In genomic region chr17:64398114-64398692, GRCm38 (mm10) we compare ENCODE assay signal across 14 mouse cellular contexts.
DNase-seq lines count a peak whose midpoint lies in the region; ATAC-seq lines count a peak whose summit lies in the region.
"Had no signal": no experiment of that assay in that cellular context is flagged by ENCODE, and none has a peak within 500 bp of the region (broad histone marks: within the 10 kb centered on the region; RNA-seq: fewer than 3 reads in every experiment).

No protein-coding gene starts in this region.

- peak overlapping the region; percentile 54 for H3K4me2 ChIP-seq in kidney, embryonic 15.5 days
- H3K4me2 ChIP-seq in stomach, embryonic 16.5 days (ENCODE audit: low read depth, low read length) = peak overlapping the region; percentile 41; the same call in 1 of the 2 replicates
- H3K4me2 ChIP-seq in hindbrain, embryonic 16.5 days (ENCODE audit: low read length) = no peak overlapping the region
- H3K4me2 ChIP-seq in liver, embryonic 12.5 days = no peak overlapping the region

- ATAC-seq in kidney, embryonic 15.5 days (replicated peaks; ENCODE audit: low FRiP score) = peak; percentile 65
- ATAC-seq in stomach, embryonic 16.5 days (ENCODE audit: insufficient read depth, low FRiP score) = 0 out of 2 replicates have a peak, but pooled peaks have one; percentile 25
- ATAC-seq in hindbrain, embryonic 16.5 days = no peak
- no peak for ATAC-seq in liver, embryonic 12.5 days
- ATAC-seq: CD4-positive, CD25-positive, alpha-beta regulatory T cell, adult 4 months; intestine, postnatal 0 days had no signal

- peaks cover 22% of the 10 kb centered on the region for H3K4me1 ChIP-seq in kidney, embryonic 15.5 days
- peaks cover 3% of the 10 kb centered on the region; the same call in 1 of the 2 replicates for H3K4me1 ChIP-seq in stomach, embryonic 16.5 days (ENCODE audit: control insufficient read depth, insufficient read depth, low read length)
- no peaks in the 10 kb centered on the region for H3K4me1 ChIP-seq in hindbrain, embryonic 16.5 days (ENCODE audit: control insufficient read depth, insufficient read depth, low read depth, low read length)
- H3K4me1 ChIP-seq in liver, embryonic 12.5 days = no peaks in the 10 kb centered on the region

- peak overlapping the region; percentile 60 for H3K27ac ChIP-seq in kidney, embryonic 15.5 days
- no peak overlapping the region for H3K27ac ChIP-seq in stomach, embryonic 16.5 days (ENCODE audit: low read length)
- H3K27ac ChIP-seq in hindbrain, embryonic 16.5 days (ENCODE audit: low read depth, low read length) = no peak overlapping the region
- no peak overlapping the region for H3K27ac ChIP-seq in liver, embryonic 12.5 days
- H3K27ac ChIP-seq: heart, adult 2 months; limb, embryonic 13.5 days had no signal

- 15% methylated on average over 9 of the region's 9 CpGs for WGBS in kidney, embryonic 15.5 days
- 43% methylated on average over 9 of the region's 9 CpGs for WGBS in stomach, embryonic 16.5 days
- WGBS in hindbrain, embryonic 16.5 days = 74% methylated on average over 9 of the region's 9 CpGs
- 74% methylated on average over 9 of the region's 9 CpGs for WGBS in liver, embryonic 12.5 days (ENCODE audit: insufficient replicate concordance)

- H3K9me3 ChIP-seq in kidney, embryonic 15.5 days (replicated peaks) = no peaks in the 10 kb centered on the region
- H3K9me3 ChIP-seq in stomach, embryonic 16.5 days (replicated peaks; ENCODE audit: control insufficient read depth, low read length) = no peaks in the 10 kb centered on the region
- no peaks in the 10 kb centered on the region for H3K9me3 ChIP-seq in hindbrain, embryonic 16.5 days (ENCODE audit: control insufficient read depth, low read length)
- no peaks in the 10 kb centered on the region for H3K9me3 ChIP-seq in liver, embryonic 12.5 days (replicated peaks)

- H3K4me3 ChIP-seq in kidney, embryonic 15.5 days (replicated peaks) = no peak overlapping the region
- no peak overlapping the region for H3K4me3 ChIP-seq in stomach, embryonic 16.5 days (replicated peaks; ENCODE audit: low read length)
- no peak overlapping the region for H3K4me3 ChIP-seq in hindbrain, embryonic 16.5 days (ENCODE audit: low read length)
- H3K4me3 ChIP-seq in liver, embryonic 12.5 days = no peak overlapping the region

- no peaks in the 10 kb centered on the region for H3K36me3 ChIP-seq in kidney, embryonic 15.5 days
- H3K36me3 ChIP-seq in stomach, embryonic 16.5 days (ENCODE audit: control insufficient read depth, insufficient read depth, low read length) = no peaks in the 10 kb centered on the region
- no peaks in the 10 kb centered on the region for H3K36me3 ChIP-seq in hindbrain, embryonic 16.5 days (ENCODE audit: control insufficient read depth, insufficient read depth, low read length)
- no peaks in the 10 kb centered on the region for H3K36me3 ChIP-seq in liver, embryonic 12.5 days
- H3K36me3 ChIP-seq: limb, embryonic 13.5 days had no signal

- H3K9ac ChIP-seq in kidney, embryonic 15.5 days = no peak overlapping the region
- H3K9ac ChIP-seq in stomach, embryonic 16.5 days (ENCODE audit: low read length) = no peak overlapping the region
- H3K9ac ChIP-seq in hindbrain, embryonic 16.5 days (ENCODE audit: low read depth, low read length) = no peak overlapping the region
- no peak overlapping the region for H3K9ac ChIP-seq in liver, embryonic 12.5 days
- H3K9ac ChIP-seq: limb, embryonic 13.5 days had no signal

- DNase-seq in kidney, postnatal 10 days = no peak
- DNase-seq in adrenal gland, postnatal 14 days = peak; percentile 42
- peak; percentile 6 to 24 for DNase-seq in kidney, postnatal 36 days
- DNase-seq: cerebellum, adult 8-10 months; layer of hippocampus, postnatal 36 days; right cerebral cortex, postnatal 14 days had no signal

- 0 out of 2 replicates have a peak, but pooled peaks cover 3% of the 10 kb centered on the region for H3K27me3 ChIP-seq in kidney, embryonic 15.5 days
- H3K27me3 ChIP-seq in stomach, embryonic 16.5 days (ENCODE audit: control insufficient read depth, insufficient read depth, low read length) = peaks cover 2% of the 10 kb centered on the region; the same call in 1 of the 2 replicates
- H3K27me3 ChIP-seq in hindbrain, embryonic 16.5 days (replicated peaks; ENCODE audit: control insufficient read depth, insufficient read depth, low read length) = no peaks in the 10 kb centered on the region
- H3K27me3 ChIP-seq in liver, embryonic 12.5 days (replicated peaks) = no peaks in the 10 kb centered on the region
- H3K27me3 ChIP-seq: limb, embryonic 13.5 days had no signal

Comparison
In these comparisons a context has a peak if more than half of its experiments do, and no peak if none do; other contexts are left out.
1. ATAC-seq: peak in kidney, embryonic 15.5 days (single experiment) and stomach, embryonic 16.5 days (single experiment); none in hindbrain, embryonic 16.5 days (single experiment) and liver, embryonic 12.5 days (single experiment).
2. H3K4me2 ChIP-seq: peak in kidney, embryonic 15.5 days (single experiment) and stomach, embryonic 16.5 days (single experiment); none in hindbrain, embryonic 16.5 days (single experiment) and liver, embryonic 12.5 days (single experiment).